Mouse (Mus musculus): ENCODE measurements at regions not wholly inside any gene's neighbourhood (a gene's known extent, or its start where the extent isn't known, plus 50 kb on each side); places are given as distances from the start of the nearest gene placed in this dataset.

DNA sequence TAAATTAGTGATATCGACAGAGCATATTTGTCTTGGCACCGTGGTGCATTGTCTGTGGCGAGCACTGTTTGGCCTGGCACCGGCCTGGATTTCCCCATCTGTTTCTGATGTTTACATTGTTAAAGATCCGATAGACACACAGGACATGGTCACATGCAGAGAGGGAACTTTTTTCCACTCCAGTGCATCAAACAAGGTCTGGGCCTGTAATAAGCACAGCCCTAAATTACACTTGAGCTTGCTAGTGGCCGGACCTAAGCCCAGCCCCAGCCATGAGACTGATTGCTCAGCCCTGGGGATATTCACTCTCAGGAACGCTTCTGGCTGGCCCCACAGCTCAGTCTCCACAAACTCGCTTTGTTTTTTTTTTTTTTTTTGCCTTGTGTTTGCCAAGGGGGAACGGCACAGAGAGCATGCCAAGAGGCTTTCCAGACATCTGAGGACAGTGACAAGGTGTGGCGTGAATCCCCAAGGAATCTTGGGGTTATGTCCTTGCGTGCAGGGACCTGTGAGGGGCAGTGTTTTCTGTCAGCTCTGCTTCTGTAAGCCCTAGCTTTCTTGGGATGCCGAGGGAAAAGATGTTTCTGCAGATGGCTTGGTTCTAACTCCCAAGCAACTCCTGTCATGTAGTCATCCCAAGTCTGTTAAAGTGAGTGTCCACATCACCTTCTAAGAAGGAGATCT, 147.3 kb downstream of the Slc4a3 start:
- DNase-seq = no peak

DNA sequence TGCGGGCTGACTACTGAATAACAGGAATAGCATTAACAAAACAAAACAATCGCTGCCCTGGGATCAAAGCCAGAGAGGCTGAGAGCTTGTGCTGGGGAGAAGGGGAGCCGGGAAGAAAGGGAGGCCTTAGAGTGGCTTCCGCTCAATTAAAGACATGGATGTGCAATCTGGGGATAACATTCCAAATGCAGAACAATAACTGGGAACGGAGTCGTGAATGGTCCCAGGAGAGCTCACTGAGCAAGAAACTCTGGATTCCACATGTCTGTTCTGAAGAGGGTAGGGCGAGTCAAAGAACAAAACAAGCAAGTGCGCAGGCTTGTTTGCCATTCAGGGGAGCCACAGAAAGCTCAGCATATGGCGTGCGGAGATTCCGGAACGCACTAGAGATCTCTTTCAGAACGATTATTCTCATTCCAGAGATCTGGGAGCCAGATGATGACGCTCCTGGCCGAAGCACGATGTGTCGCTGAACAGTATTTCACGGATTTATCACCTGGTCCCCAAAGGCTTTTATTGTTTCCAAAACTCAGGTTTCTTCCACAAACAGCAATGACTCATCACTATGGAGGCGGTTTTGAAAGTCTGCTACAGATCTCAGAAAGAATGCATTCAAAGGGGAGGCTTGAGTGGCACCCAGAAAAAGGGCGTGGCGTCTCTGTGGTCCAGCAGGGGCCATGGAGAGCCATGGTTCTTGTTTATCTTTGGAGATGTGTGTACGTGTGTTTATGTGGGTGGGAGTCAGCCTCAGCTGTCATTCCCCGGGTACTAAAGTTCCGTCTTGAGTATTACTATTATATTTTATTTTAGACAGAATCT, 159.0 kb downstream of the Slc4a3 start:
- no peak for DNase-seq

DNA sequence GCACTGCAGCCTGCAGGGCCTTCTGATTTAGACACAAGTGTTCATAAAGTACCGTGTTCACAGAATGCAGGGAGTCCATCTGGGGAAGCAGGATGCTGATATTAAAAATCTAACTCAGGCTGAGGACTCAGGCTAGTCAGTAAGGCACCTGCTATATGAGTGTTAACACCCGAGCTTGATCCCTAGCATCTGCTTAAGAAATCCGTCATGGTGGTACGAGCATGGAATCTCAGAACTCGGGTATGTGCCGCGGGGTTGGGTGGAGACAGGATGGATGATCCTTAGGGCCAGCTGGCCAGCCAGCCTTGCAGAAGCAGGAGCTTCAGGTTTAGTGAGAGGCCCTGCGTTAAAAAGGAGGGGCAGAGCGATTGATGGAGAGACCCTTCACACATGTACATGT, 160.1 kb downstream of the Slc4a3 start:
- DNase-seq = no peak

DNA sequence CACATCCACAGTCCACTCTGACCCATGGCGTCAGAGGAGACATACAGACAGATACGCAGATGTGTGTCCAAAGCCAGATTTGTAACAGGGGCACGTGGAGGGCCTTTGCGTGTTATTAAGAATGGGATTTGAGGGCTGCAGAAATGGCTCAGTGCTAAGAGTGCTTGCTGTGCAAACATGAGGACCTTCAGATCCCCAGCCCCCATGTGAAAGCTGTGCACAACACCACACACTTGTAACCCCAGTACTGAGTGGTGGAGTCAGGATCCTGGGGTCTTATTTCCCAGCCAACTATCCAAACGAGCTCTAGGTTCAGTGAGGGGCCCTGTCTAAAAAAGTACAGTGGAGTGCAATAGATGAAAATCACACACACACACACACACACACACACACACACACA, 177.4 kb downstream of the Slc4a3 start:
- DNase-seq = no peak

DNA sequence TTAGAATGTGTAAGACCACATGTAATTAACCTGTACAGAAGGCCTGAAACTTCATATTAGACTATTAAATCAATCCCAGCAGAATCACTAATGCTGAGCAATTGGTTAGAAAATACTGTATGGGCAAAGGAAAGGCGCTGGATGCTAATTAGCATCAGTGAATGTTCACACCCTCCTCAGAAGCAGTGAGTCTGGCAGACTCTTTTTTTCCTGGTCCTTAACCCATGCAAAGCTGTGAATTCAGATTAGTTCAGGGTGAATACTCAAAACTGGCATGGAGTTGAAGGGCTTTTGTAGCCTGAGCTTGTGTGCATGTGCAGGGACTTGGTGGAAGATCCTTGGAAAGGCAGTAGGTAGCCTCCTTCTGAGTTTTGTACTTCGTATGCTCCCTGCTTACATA, 179.3 kb downstream of the Slc4a3 start:
- no peak for DNase-seq

DNA sequence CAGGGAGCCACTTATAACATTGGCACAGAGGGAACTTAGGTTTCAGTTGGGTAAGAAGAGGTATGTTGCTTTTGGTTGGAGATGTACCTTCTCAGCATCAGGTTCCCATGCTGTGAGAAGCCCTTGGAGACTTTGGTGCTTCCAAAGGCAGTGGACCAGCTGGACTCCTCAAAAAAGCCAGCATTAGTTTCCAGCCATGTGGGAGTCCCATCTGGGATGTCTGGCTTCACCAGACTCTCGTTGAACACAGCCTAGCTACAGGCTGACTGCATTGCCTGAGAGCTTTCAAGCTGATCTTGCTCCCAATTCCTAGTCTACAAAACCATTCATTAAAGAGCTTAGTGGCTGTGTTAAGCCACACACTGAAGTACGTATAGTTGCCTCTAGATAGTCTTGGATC, 182.8 kb downstream of the Slc4a3 start:
- DNase-seq = no peak

DNA sequence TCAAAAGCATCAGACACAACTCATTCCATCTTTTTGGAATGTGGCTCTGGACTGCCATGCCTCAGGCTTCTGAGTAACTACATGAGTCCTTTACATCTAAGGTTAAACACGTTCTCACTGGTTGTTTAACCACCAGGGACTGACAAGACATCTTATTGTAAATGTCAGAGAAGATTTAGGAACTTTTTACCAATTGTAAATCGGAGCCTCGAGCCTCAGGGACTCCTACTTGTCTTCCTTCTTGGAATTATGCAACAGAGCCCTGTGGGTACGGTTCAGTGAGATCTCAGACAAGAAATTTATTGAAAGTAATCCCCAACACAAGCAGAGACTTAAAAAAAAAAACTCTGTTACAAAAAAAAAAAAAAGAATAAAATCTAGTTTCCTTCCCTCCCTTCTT, 187.7 kb downstream of the Slc4a3 start:
- DNase-seq = no peak

DNA sequence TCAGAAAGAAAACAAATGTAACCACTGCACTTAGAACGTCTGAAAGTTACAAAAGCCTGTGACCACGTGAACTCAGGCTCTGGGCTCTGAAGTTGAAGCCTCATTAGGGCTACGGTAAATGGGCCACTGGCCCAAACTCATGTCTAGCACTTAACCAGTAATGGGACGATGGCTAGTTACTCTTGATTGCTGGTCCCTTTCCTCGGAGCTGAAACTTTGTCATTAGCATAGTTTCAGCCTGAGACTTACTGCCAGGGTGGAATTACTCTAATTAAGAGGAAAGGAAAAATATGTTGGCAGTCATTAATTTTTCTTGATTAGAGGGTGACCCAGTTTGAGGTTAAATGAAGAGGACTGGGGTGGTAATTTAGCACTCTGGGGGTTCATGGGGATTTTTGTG, 192.6 kb downstream of the Slc4a3 start:
- DNase-seq = no peak

DNA sequence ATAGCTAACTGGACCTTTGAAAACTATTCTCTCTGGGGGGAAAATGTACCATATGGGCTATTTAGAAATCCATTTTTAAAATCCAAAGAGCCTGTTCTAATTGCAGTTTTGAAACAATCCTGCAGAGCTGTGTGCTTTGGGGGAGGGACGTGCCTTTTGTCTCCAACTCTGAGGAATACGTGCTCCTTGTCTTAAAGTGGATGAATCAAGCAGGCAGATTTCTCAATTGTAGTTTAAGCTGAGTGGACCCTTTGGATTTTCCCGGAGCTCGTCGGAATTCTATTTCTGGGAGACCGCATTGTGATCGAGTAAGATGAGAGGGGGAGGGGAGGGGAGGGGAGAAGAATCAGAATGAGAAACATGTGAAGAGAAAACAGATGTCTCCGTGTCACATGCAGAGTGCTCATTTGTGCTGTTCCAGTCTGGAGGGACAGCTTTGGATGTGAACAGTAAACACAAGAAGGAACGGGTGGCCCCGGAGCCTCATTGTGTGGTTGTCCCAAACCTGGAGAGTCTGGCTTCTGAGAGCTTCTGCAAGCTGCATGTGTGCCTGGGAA, 203.7 kb downstream of the Slc4a3 start:
- DNase-seq = no peak

DNA sequence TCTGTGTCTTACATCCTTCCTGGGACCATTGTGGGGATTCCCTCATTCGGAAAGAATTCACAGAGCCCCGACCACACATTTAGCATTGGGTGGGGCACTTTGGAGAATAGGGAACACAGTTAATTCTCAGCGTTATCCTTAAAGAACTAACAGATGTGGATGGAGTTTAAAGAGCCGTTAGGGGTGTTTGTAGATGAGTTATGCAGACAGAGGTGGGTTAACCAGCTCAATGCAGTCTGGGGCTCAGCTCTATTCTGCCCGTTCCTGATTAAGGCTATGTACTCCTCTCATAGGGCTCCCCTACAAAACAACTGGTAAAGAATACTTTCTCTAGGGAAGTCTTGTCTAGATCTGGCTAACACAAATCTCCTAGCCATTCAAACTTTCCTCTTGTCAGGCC, 226.1 kb downstream of the Slc4a3 start:
- DNase-seq = no peak

DNA sequence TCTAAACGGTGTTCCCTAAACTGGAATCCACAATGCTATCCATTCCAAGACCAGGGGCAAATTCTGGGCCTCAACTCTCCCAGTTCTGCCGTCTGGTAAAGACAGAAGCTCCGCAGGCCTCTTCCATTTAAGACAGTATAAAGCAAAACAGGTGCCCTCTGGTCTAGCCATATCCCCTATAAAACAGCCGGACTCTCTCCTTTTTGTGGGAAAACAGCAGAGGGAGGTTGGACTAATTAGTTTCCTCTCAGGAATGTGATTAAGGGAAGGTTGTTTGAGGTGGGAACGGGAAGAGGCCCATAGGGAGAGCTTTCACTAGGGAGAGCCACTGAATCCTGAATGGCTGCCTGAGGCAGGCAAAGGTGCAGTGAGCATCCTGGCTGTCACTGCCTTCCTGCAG, 226.9 kb downstream of the Slc4a3 start:
- DNase-seq = no peak

DNA sequence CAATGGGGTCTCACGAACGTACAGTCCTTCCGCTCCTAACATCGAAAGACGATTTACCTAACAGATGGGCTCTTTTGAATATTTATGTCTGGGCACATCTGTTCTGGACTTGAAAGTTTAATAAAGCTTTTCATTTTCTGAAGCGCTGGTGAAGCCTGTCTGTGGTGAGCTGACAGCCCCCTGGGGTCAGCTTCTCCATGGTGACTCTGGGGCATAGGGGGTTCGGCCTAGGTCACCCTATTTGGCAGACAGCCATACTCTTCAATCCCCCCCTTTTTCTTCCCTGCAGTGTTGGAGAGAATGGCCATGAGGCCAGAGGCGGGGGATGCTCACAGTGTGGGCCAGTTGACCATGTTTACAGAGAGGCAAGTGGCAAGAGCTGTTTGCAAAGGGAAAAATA, 232.8 kb downstream of the Slc4a3 start:
- DNase-seq = no peak

DNA sequence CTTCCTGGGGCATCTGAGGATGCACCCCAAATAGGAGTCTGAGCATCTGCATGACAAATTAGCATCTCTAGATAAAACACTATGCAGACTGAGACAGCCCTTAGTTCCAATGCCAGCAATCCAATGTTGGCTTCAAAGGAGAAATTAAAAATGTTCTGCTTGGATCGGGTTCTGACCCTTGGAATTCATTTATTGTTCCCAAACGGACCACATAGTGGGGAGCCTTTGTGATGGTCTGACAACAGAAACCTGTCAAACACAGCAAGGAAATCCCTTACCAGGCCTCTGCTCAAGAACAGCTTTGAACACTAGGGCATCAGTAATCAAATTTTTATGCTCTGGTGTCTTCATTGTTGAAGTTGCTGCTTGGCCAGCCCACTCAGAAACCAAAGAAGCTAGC, 237.1 kb downstream of the Slc4a3 start:
- DNase-seq = no peak

DNA sequence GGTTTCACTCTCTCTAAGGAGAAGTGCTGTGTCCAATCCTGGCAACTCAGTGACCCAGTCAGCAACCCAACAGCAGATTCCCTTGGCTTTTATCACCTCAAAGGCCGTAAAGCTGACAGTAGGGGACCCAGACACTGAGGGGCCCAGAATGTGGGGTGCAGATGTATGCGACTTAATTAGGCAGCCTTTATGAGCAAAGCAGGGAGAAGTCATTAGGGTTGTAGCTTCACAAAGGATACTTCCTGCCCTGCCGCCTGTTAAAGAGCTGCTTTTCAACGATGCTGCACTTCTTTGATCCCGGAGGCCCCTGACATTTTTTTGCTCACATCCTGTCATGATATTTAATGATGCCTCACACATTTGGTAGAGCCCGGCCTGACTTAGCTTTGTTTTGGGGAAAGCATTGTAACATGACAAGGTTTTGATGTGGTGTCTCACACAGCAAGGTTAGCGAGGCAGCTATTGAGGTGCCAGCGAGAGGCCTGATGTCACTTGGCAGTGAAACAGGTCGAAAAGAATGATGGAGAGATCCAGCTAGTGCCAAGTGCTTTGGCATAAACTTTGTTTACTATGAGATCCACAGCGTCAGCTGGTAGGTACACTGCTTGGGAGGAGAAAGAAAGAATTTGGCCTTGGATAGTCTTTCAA, 240.2 kb downstream of the Slc4a3 start:
- DNase-seq = no peak

DNA sequence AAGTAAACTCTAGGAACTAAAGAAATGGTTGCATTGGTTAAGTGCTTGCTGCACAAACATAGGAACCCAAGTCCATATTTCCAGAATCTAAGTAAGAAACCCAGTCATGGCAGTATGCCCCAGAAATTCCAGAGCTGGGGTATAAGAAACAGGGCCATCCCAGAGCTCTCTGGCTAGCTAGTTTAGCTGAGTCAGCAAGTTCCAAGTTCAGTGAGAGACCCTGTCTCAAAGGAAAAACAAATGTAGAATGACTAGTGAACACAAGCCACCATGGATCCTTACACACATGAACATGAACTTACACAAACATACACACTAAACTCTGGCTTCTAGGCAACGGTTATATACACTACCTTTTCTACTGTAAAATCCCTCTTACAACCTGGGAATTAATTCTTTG, 245.4 kb downstream of the Slc4a3 start:
- no peak for DNase-seq

DNA sequence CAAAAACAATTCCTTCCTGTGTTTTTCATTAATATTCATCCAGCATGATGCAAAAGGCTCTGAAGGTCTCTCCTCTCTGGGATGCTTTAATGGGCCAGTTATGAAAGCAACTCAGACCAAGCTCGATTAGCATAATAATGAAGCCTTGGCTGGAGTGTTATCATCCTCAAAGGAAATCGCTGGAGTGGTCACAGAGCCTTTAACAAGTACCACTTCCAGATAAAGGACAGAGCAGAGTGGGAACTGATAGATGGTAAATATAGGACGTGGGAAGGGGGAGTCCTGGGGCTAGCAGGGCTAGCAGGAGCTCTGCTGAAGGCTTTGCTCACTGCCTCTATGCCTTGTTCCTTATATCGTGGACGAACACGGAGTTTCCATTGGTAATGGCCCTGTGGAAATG, 251.7 kb downstream of the Slc4a3 start:
- DNase-seq = no peak

DNA sequence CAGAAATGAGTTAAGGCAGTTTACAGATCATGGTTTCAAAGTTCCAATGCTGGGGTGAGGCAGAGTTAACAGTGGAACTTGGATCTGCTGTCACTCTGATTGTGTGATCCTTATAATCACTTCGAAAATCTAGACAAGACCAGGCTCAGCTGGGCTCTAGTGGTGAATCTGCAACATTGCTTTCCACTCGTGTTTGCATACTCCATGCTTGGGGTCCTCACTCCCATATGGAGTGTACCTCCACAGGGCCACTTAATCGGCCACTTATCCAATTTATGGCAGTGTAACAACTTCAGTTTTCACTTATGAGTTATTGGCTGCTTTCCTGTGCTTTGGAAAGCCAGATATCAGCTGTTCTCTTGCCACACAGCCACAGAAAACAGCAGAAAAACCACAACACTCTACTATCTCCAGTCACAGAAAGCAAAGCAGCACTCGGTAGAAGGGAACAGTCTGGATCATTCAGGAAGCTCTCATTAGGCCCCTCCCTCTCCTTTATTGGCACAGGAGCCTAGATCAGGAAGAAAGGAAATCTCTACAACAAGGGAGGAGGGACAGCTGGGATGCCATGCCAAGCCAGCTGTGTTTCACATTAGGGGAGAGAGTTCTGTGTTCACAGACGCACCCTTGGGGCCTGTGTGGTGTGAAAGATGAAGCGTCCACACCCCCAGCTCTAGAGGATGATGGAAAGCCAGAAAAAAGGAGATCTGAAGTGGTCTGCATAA, 252.5 kb downstream of the Slc4a3 start:
- DNase-seq = no peak

DNA sequence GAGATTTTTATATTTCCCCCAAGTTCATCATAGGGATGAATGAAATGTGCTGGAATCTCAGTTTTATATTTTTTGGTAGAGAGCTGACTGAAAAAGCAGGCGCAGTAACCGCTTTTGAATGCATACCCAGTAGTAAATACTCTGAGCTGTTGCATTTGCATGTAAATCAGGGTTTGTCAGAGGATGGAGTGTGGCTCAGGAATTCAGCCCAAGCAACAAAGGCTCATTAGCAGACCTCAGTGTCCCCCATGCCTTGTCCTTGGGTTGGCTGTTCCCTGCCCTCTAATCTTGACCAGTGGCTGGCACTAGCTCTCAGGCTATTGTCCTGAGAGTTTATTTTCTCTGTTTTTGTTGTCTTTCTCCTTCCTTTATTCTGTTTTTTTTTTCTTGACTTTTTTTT, 258.4 kb downstream of the Slc4a3 start:
- no peak for DNase-seq

DNA sequence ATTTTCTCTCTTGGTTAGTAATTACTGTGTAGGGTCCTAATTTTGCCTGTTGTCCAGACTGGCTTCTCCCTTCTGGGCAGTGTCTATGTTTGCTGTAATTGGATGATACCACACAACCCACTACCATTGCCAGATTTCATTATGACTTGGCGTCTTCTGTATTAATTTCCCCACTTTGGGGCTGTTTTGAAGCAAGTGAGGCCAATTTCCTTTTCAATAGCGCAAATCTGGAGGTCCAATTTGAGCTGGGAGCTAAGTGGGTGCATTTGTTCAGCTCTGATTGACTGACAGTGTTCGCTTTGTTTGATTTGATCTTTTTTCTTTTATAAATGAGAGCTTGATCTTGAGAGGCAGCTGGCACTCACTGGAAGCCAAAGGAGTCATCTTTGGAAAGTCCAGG, 266.4 kb downstream of the Slc4a3 start:
- DNase-seq = no peak

DNA sequence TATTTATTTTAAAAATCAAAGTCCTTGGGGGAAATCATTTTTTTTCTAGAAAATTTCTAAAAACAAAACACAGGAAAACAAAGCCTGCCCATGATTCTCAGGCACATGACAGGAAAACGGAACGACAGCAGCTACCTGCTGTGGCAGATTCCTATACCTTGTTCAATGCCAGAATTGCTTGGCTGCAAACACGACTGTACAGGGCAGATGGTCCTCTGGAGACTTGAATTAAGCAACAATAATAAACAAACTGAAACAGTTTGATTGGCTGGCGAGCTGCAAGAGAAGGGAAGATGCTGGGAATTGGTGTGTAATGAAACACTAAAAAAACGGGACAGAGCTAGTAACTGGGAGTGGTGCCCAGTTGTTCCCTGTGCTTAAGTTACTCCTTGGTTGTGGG, 280.1 kb downstream of the Slc4a3 start:
- DNase-seq = no peak

DNA sequence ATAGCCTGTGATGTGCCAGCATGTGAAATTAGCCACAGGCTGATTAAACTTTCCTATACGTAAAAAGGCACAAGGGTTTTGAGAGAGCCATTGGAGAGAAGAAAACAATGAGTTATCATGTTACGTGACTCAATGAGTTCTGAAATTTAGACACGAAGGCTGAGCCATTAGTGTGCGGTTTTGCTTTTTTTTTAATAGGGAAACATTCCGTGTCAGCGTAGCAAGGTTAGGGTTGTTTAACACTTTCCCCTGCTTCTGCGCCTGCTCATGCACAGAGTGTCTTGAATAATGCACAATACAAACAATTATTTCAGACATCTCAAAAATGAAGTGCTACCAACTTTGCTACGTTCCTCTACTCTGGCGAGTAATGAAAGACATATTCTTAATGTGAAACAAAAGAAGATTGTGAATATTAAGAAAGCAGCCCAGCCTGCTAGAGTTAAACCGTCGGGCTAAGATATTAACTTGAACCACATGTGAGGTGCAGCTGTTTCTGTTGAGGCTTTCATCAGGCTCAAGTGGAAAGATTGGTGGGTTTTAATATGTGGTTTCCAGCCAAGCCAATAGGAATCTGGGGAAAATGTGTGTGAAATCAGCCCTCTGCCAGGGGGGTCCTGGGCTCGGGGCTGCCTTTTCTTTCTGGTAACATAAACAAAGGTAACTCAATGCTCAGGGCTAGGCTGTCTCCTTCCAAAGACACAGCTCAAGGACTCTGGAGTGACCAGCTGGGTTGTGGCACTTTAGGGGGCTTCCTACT, 287.2 kb downstream of the Slc4a3 start:
- DNase-seq = no peak

DNA sequence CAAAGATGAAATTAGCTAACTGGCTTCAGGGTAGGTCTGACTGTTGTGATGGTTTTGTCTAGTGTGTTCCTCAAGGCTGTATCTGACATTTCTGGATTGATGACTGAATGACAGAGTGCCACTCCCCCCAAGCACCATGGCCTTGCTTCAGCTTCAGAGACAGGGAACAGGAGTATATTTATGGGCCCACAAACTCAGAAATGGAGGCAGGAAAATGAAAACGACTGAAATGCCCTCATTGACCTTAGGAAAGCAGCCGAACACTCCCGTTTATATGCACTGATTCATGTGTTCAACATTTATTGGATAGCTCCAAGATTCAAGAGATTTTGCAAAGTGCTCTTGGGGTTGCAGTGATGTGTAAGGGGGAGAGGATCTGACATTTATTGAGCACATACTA, 288.3 kb downstream of the Slc4a3 start:
- no peak for DNase-seq

All from thymus, postnatal 4 days (tissue).